Mouse (Mus musculus): ENCODE measurements at regions not wholly inside any gene's neighbourhood (a gene's known extent, or its start where the extent isn't known, plus 50 kb on each side); places are given as distances from the start of the nearest gene placed in this dataset.
A peak's percentile ranks its signal among the peaks of the same experiment; 100 is the strongest.

DNA sequence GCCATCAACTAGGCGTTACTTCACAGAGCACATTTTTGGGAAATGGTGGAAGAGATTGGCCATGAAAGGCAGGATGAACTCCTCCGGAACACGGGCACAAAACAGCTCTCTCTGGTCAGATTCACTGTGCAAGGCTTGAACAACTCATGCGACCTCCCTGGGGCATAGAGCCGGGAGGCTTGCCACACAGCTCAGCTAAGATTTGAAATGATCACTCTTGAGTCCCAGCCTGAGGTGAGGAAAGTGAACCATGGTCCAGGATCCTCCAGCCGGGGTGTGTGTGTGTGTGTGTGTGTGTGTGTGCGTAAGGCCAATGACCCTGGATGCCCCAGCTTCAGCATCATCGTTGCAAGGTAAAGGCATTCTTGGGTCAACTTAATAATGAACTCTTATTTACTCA, 237.5 kb downstream of the Gm45692 start:
- DNase-seq, result no peak

DNA sequence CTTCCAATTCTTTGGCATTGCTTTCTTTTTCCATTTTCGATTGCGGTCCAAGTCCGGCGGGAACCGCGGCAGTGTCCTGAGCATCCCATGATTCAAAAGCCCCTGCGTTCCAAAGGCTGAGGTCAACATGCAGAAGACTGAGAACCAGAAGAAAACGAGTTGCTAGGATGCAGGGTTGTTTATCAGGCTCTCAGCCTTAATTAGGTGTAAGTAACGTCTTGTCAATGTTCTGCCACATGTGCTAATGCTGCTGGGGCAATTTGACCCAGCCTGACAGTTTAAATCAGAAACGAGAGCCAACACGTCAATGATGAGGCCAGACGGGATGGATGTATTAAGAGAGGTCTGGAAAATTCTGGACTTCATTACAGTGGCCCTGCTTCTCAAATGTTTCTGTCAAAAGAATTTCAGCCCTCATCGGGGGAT, 239.4 kb downstream of the Gm45692 start:
- DNase-seq, result no peak

DNA sequence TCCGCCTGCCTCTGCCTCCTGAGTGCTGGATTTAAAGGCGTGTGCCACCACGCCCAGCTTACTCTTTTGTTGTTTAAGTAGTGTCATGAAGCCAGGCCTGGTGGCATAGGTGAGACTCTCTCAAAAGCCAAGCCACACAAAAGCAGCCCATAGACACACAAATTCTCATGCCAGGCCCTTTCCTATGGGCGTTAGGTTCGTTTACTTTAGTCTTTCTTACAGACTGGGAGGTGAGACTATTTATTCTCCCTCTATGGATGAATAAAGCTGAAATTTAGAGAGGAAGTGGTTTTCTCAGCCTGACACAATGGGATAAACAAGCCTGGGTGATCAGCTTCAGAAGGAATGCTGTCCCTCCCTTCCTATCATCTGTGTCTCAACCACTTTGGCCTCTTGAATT, 243.0 kb downstream of the Gm45692 start:
- DNase-seq, result no peak

GRCm38 (mm10) chr8:26363616-26364015, 244.3 kb downstream of the Gm45692 start:
- no peak for DNase-seq

GRCm38 (mm10) chr8:26364637-26365036, 245.3 kb downstream of the Gm45692 start:
- DNase-seq, result no peak

DNA sequence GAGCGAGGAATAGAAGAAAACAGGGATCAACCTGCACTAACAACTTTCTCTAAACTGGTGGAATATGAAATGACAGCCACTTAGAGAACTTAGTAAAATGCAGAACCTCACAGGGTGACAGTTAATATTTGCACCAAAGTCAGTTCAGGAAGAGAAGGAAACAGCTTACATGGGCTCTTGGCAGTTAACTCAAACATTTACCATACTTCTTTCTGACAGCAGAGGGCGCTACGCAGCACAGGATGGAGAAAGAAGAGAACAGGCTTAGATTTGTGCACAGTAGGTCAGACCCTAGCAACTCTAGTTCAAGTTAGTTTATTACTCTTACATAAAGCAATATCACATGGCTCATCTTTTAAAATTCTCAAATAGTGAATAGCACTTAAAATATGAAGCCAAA, 261.3 kb downstream of the Gm45692 start:
- peak; percentile 22 for DNase-seq

DNA sequence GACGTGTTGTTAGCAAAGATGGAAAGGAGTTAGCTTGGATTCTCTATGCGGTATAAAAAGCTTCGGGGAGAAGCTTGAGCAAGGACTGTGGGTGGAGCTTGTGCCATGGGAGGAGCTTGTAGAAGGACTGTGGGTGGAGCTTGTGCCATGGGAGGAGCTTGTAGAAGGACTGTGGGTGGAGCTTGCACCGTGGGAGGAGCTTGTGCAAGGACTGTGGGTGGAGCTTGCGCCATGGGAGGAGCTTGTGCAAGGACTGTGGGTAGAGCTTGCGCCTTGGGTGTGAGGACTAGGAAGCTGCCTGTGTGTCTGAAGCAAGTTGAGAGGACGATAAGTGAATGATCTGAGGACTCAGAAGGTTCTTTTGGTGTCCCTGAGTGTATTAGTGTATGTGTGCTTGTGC, 263.1 kb downstream of the Gm45692 start:
- DNase-seq, result no peak

- DNase-seq, result no peak
Measured at GRCm38 (mm10) chr8:26383886-26384285, 264.6 kb downstream of the Gm45692 start.

DNA sequence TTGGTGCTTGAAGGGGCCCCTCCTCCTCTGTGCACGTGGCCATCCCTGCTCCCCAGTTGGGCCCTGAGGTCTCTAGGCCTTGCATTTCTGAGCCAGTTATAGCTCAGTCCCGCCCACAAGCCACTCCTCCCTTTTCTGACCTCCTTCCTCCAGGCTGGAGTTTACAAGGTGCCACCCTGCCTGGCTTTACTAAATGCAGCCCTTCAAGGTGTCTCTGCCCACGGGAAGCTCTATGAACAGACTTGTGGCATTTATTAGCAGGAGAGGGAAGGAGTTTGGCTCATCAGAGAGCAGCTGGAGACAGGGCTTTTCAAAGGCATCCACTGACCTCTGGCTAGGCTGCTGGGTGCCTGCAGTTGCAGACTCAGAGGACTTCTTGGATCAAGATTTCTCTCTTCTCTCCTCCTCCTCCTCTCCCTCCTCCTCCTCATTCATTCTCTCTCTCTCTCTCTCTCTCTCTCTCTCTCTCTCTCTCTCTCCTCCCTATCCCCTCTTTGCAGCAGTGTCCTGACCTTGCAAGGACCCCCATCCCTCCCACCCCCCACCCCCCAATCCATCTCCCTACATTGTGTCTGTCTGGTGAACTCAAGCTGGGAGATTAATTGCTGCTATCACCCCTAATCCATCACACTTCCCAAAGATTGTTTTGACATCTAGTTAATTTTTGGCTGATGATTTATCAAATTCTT, 265.1 kb downstream of the Gm45692 start:
- DNase-seq, result no peak

GRCm38 (mm10) chr8:26384994-26385345, 265.6 kb downstream of the Gm45692 start:
- no peak for DNase-seq

DNA sequence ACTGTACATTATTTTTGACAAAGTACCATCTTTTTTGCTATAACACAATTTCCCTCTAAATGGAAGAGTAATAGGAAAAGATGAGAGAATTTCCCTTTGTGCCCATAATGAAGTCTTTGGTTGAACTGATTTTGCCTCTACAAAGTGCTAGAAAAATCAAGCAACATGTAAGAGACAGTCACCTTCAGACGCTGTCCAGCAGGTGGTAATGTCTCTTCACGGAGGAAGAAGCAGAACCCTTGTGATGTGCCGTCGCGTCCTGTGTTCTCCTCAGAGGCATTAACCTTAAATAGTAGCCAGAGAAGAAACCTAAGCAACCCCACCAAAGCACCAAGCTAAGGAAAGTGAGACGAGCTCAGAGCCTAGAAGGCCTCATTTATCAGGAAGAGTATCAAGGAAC, 275.7 kb downstream of the Gm45692 start:
- DNase-seq, result no peak

DNA sequence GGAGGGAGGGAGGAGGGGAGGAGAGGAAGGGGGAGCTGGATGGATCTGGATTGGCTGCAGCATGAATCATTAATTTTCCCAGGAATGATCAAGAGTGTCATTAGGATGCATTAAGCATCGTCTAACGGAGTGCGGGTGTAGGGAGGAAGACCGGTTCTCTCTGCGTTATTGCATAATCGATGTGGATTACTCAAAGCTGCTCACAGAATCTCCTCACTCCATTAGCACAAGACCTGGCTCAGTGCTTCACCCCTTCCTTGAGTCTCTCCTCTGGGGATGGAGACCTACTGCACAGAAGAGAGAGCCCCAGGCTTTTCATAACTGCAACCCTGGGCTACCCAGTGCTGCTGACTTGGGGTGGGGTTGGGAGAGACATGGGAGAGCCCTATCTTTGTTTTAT, 300.7 kb downstream of the Gm45692 start:
- no peak for DNase-seq

DNA sequence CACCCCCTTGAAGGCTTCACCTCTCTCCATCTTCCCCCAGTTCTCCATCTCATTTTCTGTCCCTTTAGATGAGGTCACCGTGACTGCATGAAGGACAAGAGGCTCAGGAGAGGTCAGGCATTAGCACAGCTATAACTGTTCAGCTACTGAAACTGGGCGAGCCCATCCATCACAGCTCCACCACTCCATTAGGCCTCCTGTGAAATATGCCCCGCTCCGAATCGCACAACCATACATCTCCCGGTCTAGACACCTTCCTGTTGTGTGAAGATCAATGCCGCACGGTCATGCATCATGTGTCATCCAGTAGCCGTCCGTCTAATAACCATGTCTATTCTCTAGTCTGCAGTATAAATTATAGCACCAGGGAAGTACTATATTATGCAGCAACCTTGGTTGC, 301.2 kb downstream of the Gm45692 start:
- no peak for DNase-seq

GRCm38 (mm10) chr8:26427311-26427710, 308.0 kb downstream of the Gm45692 start:
- DNase-seq, result no peak

DNA sequence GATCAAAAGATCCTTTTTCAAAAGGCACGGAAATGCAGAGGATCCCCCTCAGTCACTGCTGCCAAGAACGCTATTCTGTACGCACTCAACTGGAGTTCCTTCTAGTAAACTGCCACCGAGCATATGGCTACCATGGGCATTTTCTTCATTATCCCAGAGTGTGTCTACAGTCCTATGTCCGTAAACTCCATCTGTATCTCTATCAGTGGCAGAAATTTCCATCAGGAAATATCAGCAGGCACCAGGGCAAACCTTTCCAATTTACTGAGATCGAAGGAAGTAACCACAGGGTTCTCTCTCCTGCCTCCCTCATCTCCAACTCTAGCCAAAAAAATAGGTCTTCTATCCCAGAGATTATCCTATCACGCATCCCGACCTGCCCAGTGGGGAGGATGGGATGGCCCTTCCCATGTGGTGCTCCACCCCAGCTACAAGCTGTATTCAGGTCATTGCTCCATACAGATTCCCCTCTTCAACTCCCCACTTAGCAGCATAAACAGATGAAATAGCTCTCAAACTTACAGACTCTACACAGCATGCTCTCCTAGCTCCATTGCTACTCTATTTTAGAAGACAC, 310.5 kb downstream of the Gm45692 start:
- no peak for DNase-seq

GRCm38 (mm10) chr8:26432161-26432919, 313.0 kb downstream of the Gm45692 start:
- no peak for DNase-seq

GRCm38 (mm10) chr8:26436236-26436635, 316.9 kb downstream of the Gm45692 start:
- no peak for DNase-seq

- no peak for DNase-seq
Measured at GRCm38 (mm10) chr8:26437571-26437970, 318.2 kb downstream of the Gm45692 start.

DNA sequence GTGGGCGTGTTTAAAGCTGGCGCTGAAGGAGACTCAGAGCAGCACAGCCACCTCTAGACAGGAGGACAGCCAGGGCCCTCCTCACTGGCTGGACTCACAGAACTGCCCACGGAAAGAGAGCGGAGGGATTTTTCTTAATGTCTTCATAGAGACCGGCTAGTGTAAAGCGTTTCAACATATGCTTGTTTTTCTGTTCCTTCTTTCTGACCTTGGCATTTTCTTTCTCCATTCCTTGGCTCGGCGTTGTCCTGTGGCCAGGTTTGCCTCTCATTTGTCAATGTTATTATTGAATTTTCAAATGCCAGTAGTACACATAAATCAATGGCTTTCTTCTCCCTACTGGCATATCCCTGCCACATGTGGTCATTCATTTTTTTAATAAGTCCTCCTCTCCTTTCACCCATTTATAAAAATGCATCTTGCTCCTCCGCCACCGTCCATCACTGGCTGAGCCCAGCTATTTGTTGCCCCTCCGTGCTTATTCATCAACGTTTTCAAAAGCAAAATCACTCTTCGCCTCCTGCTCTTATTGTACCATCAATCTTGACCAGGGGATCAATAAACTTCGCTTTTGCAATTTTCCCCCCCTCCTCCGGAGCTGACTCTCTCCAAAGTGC, 319.0 kb downstream of the Gm45692 start:
- DNase-seq, result no peak

DNA sequence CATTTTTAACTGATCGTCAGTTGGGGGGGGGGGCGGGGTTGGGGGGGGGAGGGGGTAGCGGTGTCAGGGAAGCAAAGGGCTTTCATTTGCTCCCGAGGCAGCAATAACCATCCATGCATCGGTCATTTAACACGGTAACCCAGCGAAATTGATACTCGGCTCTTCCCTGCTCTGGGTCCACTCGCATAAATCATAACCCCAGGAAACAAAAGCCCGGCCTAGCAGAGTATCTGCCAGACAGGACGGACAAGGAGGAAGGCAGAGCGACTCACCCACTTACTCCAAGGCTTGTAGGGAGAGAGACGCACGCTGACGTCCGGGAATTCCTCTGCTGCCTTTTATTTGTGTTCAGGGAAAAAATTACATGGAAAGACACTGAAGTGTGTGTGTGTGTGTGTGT, 319.5 kb downstream of the Gm45692 start:
- no peak for DNase-seq

- no peak for DNase-seq
Measured at GRCm38 (mm10) chr8:26441268-26442030, 322.1 kb downstream of the Gm45692 start.

DNA sequence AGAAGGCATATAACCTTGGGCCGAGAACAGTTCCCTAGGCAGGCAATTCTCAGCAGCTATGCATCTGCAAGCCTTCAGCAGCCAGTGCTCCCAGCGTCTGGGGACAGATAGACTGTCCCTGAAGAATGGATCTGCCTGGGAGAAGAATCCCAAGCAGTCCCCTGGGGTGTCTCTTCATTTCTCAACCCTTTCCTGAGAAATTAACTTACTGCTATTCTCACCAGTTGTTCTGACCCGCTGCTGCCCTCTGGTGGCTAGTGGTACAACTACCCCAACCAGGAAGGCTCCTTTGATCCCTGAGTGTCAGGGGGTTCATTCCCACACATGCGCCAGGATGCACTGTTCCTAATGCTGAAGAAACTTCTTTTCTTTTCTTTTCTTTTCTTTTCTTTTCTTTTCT, 323.7 kb downstream of the Gm45692 start:
- DNase-seq, result peak; percentile 64

DNA sequence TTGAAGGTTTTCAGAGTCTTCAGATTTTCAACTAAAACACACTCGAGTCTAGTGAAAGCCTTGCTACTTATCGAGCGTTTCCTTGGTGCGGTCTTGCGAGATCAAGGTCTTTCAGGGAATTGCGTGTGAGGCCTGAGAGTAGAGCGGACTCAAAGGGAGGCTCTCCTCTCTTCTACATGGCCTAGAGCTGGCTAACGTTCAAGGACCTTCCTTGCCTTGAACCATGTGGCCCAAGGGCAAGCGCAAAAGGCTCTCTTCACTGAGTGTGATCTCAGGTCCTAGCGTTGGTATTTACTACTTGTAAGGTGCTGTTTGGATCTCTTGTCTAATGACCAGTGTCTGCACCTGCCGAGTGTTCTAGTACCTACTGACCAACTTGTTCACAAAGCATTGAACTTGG, 324.4 kb downstream of the Gm45692 start:
- no peak for DNase-seq
